Mouse (Mus musculus) E14TG2a.4 (cell line): ENCODE results near the gene Actn4.

Experiments used
- CTCF ChIP-seq: conservative IDR thresholded peaks from 2 replicates; pipeline ENCODE4 v1.5.1; 2014; ENCODE audit warnings: low read length
- POU5F1 ChIP-seq: IDR thresholded peaks from 2 replicates; pipeline ENCODE4 v1.6.1; 2014; ENCODE audit warnings: low read length, borderline replicate concordance

DNA sequence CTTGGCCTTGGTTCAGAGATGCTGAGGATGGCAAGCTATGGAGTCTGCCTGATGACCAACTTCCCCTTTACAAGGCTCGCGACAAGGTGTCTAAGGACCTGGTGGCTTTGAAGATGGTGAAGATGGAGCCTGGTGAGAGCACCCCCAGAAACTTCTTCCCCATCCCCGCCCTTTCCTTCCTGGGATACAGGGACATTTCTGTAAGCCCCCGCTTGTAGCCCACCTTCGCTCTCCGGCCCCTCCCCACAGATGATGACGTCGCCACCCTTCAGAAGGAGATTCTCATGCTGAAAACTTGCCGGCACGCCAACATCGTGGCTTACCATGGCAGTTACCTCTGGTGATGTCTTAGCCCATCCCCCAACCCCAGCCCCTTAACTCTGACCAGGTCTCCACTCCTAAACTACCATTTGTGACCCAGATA, 21.0 kb upstream of the Actn4 start:
- TF ChIP-seq CTCF (no peak), POU5F1 (no peak)
